Mouse (Mus musculus): ENCODE data around the gene Naif1.

DNA sequence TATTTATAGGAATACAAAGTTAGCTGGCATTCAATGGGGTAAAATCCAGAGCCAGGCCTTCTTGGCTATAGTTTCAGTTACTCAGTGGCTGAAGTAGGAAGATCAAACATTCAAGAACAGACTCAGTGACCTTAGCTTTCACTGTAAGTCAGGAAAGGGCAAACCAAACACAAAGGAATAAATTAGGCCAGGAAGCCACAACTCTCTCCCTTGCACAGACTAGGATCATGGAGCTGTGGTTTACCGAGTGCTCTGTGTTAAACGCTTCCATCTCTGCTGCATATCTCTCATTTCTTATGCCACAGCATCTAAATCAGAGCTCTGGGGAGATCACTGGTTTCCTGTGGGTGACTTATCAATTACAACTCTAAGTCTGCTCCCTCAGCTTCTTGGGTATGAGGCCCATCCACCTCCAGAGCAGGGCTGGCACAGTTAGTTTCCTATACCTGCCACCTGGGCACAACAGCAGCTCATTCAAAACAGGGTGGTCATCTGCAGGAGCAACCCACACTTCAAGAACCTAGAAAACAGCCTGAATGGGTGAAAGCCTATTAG is 12.6 kb upstream of the Naif1 start:
- TF ChIP-seq POLR2A (IDR thresholded peaks at IDR 0.05; ENCODE audit: insufficient read length, low read depth) (no peak), CEBPB (IDR thresholded peaks at IDR 0.05; ENCODE audit: insufficient read depth, poor library complexity, severe bottlenecking) (no peak), E2F4 (IDR thresholded peaks at IDR 0.05; ENCODE audit: insufficient read depth) (no peak), MAX (IDR thresholded peaks at IDR 0.05; ENCODE audit: low read depth) (no peak), MYOD1 (IDR thresholded peaks at IDR 0.05; ENCODE audit: control insufficient read depth in 1 of 3, insufficient read length in 2 of 3, low read depth in 2 of 3) (no peak), TCF3 (IDR thresholded peaks at IDR 0.05; ENCODE audit: insufficient read length, low read depth) (no peak), POLR2AphosphoS2 (IDR thresholded peaks at IDR 0.05; ENCODE audit: insufficient read length, low read depth) (no peak), TCF12 (IDR thresholded peaks at IDR 0.05; ENCODE audit: insufficient read depth, poor library complexity, severe bottlenecking) (no peak), MYOG (IDR thresholded peaks at IDR 0.05; ENCODE audit: control insufficient read depth in 1 of 3, insufficient read depth in 1 of 3, insufficient read length in 2 of 3, low read depth in 2 of 3) (no peak), SRF (IDR thresholded peaks at IDR 0.05; ENCODE audit: control insufficient read depth, insufficient read length, low read depth) (no peak), USF1 (IDR thresholded peaks at IDR 0.05; ENCODE audit: low read depth) (no peak), REST (IDR thresholded peaks at IDR 0.05; ENCODE audit: insufficient read depth, insufficient read length) (no peak)

All from myocyte (in vitro differentiated cells).